Mouse (Mus musculus) retina, postnatal 7 days (tissue): ENCODE results near the gene Asb10.
A peak's percentile ranks its signal among the peaks of the same experiment; 100 is the strongest.

Experiments used
- DNase-seq: peaks from one replicate; pipeline ENCODE4 v3.0.0-alpha.2; 2012; ENCODE audit warnings: low read depth, low spot score

The Asb10 gene

GRCm38 (mm10) chr5:24492546-24493285 is 48.1 kb downstream of the Asb10 start:
- no peak for DNase-seq

GRCm38 (mm10) chr5:24490413-24490920 is 50.3 kb downstream of the Asb10 start:
- no peak for DNase-seq

- no peak for DNase-seq
Observed at GRCm38 (mm10) chr5:24486738-24487137, 54.0 kb downstream of the Asb10 start.

GRCm38 (mm10) chr5:24486097-24486496 is 54.7 kb downstream of the Asb10 start:
- peak; percentile 76 for DNase-seq

- no peak for DNase-seq
Observed at GRCm38 (mm10) chr5:24484963-24485362, 55.8 kb downstream of the Asb10 start.

GRCm38 (mm10) chr5:24483326-24483725 is 57.5 kb downstream of the Asb10 start:
- peak; percentile 72 for DNase-seq
